Mouse (Mus musculus) G1E (cell line): ENCODE data around the gene Cggbp1. TPM values are rescaled to one million over a fixed set of nuclear protein-coding genes. Genes with fewer than 3 reads are reported as not detected.

Experiments used
- ATAC-seq: 2 replicates; pipeline ENCODE4 v1.8.0; 2016; ENCODE audit warnings: mild to moderate bottlenecking; ENCODE audit not compliant: insufficient number of reproducible peaks, poor library complexity, low FRiP score, severe bottlenecking; ENCODE audit errors: extremely low read depth
- DNase-seq: peaks from one replicate; pipeline ENCODE4 v3.0.0; 2012; ENCODE audit warnings: low spot score
- H3K27me3 ChIP-seq: 2 replicates; pipeline ENCODE4 v1.6.1; 2012; ENCODE audit warnings: mild to moderate bottlenecking, low read length, inconsistent platforms; ENCODE audit not compliant: insufficient read depth
- H3K36me3 ChIP-seq: replicated peaks from 2 replicates; pipeline ENCODE3; 2012; ENCODE audit warnings: mild to moderate bottlenecking, inconsistent platforms
- H3K4me1 ChIP-seq: 2 replicates; pipeline ENCODE4 v1.6.1; 2012; ENCODE audit warnings: low read depth, low read length, inconsistent platforms, mixed read lengths; ENCODE audit not compliant: insufficient read depth
- H3K4me3 ChIP-seq: 2 replicates; pipeline ENCODE4 v1.5.1; 2012; ENCODE audit warnings: low read depth, mild to moderate bottlenecking, inconsistent platforms, low read length, moderate library complexity, mixed read lengths
- H3K9me3 ChIP-seq: replicated peaks from 2 replicates; pipeline ENCODE4 v1.6.1; 2012; ENCODE audit warnings: inconsistent platforms
- CTCF ChIP-seq: IDR thresholded peaks from 2 replicates; pipeline ENCODE4 v1.5.1; 2012; ENCODE audit warnings: low read depth, low read length, inconsistent platforms, mixed read lengths
- GATA1 ChIP-seq: IDR thresholded peaks from 2 replicates; pipeline ENCODE4 v1.6.1; 2012; ENCODE audit warnings: borderline replicate concordance, low read length, inconsistent platforms, mixed read lengths
- GATA2 ChIP-seq: IDR thresholded peaks from 2 replicates; pipeline ENCODE4 v1.6.1; 2012; ENCODE audit warnings: low read depth, low read length, inconsistent platforms, borderline replicate concordance
- POLR2AphosphoS5 ChIP-seq: IDR thresholded peaks from 2 replicates; pipeline ENCODE4 v1.6.1; 2012; ENCODE audit warnings: low read depth, low read length, inconsistent platforms; ENCODE audit not compliant: insufficient replicate concordance
- TAL1 ChIP-seq: conservative IDR thresholded peaks from 2 replicates; pipeline ENCODE4 v1.6.1; 2012; ENCODE audit warnings: low read depth, low read length, inconsistent platforms, mixed read lengths
- polyA plus RNA-seq: library from polyadenylated mRNA; stranded (reverse); fragments of >175 nt; gene quantifications from 2 replicates; pipeline ENCODE4 v1.2.3, GENCODE M21; 2012
- total RNA-seq, 2 experiments: library from RNA; stranded (forward) in 1 of 2; stranded (reverse) in 1 of 2; fragments of 200-1000 nt in 1 of 2; fragments of >200 nt in 1 of 2; fragmentation: Nextera tagmentation in 1 of 2; gene quantifications; 2 replicates each; pipeline ENCODE4 v1.2.3; 2014 to 2017

Gene Cggbp1
- total and polyA plus RNA-seq, 3 experiments = 34.8 to 150 (median 76.4) TPM

DNA sequence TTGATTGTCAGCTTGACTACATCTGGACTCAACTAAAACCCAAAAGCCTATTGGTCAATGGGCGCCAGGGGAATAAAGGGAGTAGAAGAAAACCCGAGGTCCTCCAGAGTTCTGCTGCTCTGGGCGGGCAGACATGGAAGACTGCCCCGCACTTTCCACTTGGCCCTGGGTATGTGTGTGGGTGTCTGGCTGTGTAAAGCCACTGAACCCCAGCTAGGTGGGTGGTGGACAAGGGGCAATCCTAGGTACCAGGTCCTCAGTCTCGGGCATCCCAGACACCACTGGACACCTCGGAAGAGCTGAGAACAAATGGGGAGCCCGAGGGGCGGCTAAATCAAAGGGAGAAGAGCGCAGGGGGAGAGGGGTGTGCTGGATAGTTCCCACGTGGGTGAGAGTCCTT lies 57.0 kb downstream of the Cggbp1 start:
- H3K9me3 ChIP-seq = no peaks in the 10 kb centered on the region
- peaks cover 3% of the 10 kb centered on the region; the same call in 1 of the 2 replicates for H3K27me3 ChIP-seq
- H3K36me3 ChIP-seq = no peaks in the 10 kb centered on the region
- H3K4me1 ChIP-seq = no peaks in the 10 kb centered on the region; the same call in 1 of the 2 replicates
- ATAC-seq (no peak), DNase-seq (no peak)
- H3K4me3 ChIP-seq = no peak overlapping the region
- TF ChIP-seq CTCF (no peak), POLR2AphosphoS5 (no peak), TAL1 (no peak), GATA1 (no peak), GATA2 (no peak)

Other genes starting within 250 kb of the Cggbp1 start
- not detected in 2 replicates for gene Csnka2ip, start 249.6 kb upstream of the Cggbp1 start, total RNA-seq (2014; fragmentation: Nextera tagmentation)
- 0.05 TPM in 1 of 2 replicates, not detected in the other for gene Csnka2ip, start 249.6 kb upstream of the Cggbp1 start, total RNA-seq (2017)
- not detected in 2 replicates for gene Csnka2ip, start 249.6 kb upstream of the Cggbp1 start, polyA plus RNA-seq
- gene 4930453N24Rik, start 80.8 kb upstream of the Cggbp1 start, total RNA-seq (2014; fragmentation: Nextera tagmentation) = 49.7 and 57.1 TPM in 2 replicates
- gene 4930453N24Rik, start 80.8 kb upstream of the Cggbp1 start, total RNA-seq (2017) = 40.4 and 41.1 TPM in 2 replicates
- gene 4930453N24Rik, start 80.8 kb upstream of the Cggbp1 start, polyA plus RNA-seq = 11.2 and 12.6 TPM in 2 replicates
- gene Zfp654, start 344 bp upstream of the Cggbp1 start, total RNA-seq (2014; fragmentation: Nextera tagmentation) = 64.0 and 73.3 TPM in 2 replicates
- gene Zfp654, start 344 bp upstream of the Cggbp1 start, total RNA-seq (2017) = 29.0 and 30.6 TPM in 2 replicates
- 1.9 and 2.0 TPM in 2 replicates for gene Zfp654, start 344 bp upstream of the Cggbp1 start, polyA plus RNA-seq